Mouse (Mus musculus) gastrocnemius, postnatal 36 days (tissue): Measurements from ENCODE around the gene Cactin. TPM values are rescaled to one million over a fixed set of nuclear protein-coding genes. Genes with fewer than 3 reads are reported as not detected.

Experiments used
- DNase-seq, 2 experiments: peaks; one replicate each; pipeline ENCODE4 v3.0.0; 2022
- intact Hi-C: fragments of 180-260 bp; cut with DNase I; formaldehyde crosslinking; loops from one replicate; pipeline ENCODE4 v1.15.1; 2025
- long read RNA-seq, 2 experiments: library from polyadenylated mRNA; stranded (forward); transcript quantifications; one replicate each; pipeline ENCODE4 v2.0.0; 2021
- total RNA-seq, 2 experiments: library from RNA; stranded (reverse); gene quantifications; 2 replicates each; pipeline ENCODE4 v1.2.3; 2021

Gene Cactin
- total RNA-seq: 10 to 100 TPM in 1 of 2 experiments, 1 to 10 TPM in 1; 7.6 to 10.2 TPM
- long read RNA-seq, experiment 1, partial matches to known transcripts: 6 of 8 reads
- long read RNA-seq, experiment 1, other reads (novel, unspliced or antisense): 0 of 8 reads
- long read RNA-seq, experiment 2, partial matches to known transcripts: 0 of 2 reads
- long read RNA-seq, experiment 2, other reads (novel, unspliced or antisense): 0 of 2 reads

DNA sequence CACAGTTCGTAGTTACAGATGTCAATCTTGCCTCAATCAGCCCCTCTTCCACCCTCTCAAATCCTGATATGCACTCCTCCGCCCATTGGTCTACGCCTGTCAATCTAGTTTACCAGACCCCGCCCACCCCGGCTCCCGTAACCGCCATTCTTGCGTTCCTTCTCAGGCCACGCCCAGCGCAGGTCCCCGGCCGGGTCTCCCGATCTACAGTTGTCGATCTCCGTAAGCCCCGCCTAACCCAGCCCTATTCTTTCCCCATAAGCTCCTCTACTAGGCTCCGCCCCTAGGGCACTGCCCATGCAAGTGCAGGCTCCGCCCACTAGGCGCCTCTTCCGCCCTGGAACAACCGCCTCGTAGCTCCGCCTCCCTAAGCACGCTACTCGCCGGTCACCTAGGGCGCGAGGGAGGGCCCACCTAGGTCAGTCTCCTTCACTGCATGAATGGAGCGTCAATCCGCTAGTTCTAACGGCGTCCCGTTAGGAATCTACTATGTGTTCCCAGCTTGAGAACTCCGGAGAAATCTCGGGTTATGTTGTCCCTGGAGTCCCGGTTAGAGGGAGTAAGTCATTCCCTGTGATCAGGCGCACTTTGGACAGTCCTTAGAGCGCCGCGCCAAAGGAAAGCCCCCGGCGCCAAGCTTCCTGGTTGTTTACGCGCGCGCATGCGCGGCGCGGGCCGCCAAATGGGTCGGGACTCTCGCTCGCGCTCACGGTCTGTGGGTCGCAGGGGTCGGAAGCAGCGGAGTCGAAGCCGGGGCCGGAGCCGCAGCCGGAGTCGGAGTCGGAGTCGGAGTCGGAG lies at the start of gene Cactin:
Gene Cactin, plus strand, starts transcription at position 554 of the 798 bp plus-strand sequence.
- peak; percentile 95 to 99 for DNase-seq
- intact Hi-C loops: loop anchor here (2.0 kb wide), 1 partner anchor 28 kb away; the partner anchor contains the start of gene Pip5k1c

DNA sequence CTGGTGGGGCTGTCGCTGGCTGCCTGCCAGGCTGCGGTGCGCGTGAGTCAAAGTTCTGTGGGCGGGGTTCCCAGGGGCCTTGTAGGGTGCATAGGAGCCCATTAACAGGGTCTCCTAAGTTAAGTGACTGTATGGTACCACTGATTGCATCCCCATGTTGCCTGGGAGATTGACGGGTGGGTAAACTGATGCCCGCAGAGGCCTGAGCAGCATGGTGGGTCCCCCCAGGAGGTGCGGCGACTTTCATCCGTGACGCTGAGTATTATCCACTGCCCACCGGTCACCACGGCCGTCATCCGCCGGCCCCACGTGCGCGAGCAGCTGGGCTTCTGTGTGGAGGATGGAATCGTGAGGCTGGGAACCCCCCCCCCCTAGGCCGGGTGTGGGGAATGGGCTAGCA lies 48.5 kb upstream of the Cactin start:
- intact Hi-C loops: no loop called here

DNA sequence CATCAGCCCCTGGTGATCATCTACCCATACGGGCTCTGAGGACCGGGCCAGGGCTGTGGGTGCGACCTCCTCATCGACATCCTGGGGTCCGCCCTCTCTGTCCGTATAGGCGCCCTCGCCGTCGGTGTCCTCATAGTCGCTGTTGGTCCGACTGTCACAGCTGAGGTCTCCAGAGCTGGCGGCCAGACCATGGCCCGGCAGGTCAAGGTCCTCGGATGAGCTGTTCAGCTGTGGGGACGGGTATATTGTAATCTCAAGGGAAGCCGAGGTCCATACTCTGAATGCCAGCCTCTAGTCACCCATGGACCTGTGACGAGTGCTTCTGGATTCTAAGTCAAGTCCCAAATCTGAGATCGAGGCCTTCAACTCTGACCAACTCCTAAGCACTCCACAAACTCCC lies 47.1 kb upstream of the Cactin start:
- intact Hi-C loops: no loop called here
- DNase-seq: no peak

More for the DNA sequence above, 48.5 kb upstream of the Cactin start:
- no peak for DNase-seq

DNA sequence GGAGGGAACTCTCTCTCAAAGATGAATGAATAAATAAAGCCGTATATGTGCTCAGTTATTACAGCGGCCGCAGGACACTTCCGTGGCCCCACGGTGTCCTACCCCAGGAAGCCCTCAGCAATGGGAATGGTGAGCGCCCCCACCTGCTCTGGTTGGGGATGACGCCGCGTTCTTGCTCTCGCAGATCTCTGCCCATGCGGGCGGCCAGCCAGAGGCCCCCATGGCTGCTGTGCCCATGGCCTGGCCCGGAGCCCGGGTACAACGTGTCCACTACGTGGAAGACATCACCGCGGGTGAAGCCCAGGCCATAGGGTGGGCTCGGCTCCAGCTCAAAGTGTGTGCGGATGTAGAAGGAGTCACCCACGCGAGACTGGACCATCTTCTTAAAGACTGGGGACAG lies 43.2 kb upstream of the Cactin start:
- no peak for DNase-seq
- intact Hi-C loops: no loop called here

DNA sequence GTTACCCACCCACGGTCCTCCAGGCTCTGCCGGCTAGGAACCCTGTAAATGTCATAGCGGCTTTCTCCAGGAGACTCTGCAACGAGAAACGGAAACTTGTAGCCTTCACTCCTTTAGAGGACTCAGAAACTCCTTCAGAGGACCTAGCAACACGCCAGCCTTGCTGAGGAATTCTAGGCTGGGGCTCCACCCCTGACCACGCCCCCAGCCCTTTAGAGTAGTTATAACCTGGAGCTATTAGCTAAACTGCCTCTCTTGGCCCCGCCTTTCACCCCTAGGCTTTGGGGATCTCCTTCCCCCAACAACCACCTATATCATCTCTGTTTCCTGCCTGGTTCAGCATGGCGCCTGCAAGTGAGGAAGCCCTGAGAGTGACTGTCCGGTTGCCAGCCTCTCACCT lies 41.4 kb upstream of the Cactin start:
- DNase-seq: no peak
- intact Hi-C loops: no loop called here

DNA sequence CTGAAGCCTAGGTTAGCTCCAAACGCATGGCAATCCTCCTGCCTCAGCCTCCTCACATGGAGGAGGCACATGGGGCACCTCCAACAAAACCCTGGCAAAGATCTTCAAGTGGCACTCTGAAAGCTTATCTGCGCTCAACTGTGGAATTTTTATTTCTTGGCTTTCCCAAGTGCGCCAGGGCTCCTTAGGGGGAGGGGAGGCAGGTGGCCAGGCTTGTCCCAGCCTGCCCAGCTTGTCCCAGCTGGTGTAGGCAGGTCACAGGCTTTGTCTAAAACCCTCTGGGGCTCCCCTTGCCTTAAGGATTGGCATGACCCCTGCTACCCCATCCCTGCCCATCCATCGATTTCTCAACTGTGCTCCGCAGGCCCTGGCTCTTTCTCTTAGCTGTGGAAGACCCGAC lies 36.7 kb upstream of the Cactin start:
- no peak for DNase-seq
- intact Hi-C loops: no loop called here

DNA sequence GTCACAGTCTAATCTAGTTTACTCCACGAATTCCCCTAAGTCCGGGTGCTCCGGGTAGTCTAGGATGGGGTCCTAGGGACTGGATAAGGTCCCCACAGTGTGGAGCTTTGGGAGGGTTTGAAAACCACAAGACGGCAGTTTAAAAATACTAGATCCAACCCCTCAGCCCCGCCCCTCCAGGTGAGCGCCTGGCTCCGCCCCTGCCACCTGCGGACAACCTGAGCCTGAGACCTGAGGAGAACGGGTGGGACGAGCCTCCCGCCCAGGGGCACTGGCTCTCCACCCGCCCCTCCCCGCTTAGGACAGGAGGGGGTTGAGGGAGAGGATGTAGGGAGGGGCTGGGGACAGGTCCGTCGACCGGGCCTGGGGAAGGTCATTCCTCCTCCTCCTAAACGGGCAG lies 36.2 kb upstream of the Cactin start:
- intact Hi-C loops: loop anchor here (5.0 kb wide), 1 partner anchor 168 kb away; no protein-coding TSS in a partner anchor
- no peak for DNase-seq

DNA sequence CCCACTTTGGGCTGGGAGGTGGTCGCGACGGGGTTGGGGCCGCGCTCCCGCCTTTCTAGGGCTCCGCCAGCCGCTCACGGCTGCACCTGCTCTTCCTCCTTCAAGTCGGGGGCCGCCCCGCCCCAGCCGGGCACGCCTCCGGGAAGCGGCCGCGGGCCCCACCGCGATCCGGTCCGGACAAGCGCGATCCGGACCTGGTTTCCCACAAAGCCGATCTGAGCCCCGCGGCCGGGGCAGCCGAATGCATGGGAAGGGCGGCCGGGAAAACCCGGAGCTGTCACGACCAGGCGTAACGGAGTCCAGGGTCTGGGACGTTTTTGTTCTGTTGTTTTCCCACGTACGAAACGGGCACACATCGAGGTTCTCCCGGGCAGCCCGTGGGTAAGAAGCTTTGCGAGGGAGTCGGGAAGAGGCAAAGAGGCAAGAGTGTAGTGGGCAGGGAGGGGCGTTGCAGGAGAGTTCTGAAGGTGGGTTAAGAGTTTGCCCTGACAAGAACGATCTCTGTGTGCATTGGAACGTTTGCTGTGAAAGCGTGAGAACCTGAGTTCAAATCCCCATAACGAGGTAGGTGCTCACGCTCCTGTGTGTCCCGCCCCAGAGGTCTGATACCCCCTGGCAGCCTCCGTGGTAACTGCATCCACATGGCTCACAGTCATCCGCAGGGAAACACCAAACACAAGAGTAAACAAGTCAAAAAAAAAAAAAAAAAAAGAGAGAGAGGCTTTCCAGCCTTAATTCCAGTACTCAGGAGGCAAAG lies 35.0 kb upstream of the Cactin start:
- intact Hi-C loops: loop anchor here (5.0 kb wide), 1 partner anchor 166 kb away; no protein-coding TSS in a partner anchor
- DNase-seq: peak; percentile 82 to 84

DNA sequence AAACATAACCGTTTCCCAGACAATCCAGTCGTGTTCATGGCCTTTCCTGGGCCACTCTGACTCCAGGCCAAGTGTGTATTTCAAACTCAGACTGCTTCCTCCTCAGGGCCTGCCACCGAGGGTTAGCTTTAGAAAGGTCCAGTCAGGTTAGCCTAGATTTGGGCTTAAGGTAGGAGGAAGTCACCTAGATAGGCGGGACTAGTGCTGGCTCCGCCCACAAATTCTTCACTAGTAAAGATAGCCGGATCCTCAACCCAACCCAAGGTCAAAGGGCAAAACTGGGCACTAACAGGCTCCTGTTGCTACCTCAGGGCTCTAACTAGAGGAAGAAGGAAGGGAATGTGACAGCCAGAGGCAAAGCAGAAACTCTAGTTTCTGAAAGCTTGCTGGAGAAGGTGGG lies 34.3 kb upstream of the Cactin start:
- DNase-seq: no peak
- intact Hi-C loops: loop anchor here (5.0 kb wide), 1 partner anchor 166 kb away; no protein-coding TSS in a partner anchor

DNA sequence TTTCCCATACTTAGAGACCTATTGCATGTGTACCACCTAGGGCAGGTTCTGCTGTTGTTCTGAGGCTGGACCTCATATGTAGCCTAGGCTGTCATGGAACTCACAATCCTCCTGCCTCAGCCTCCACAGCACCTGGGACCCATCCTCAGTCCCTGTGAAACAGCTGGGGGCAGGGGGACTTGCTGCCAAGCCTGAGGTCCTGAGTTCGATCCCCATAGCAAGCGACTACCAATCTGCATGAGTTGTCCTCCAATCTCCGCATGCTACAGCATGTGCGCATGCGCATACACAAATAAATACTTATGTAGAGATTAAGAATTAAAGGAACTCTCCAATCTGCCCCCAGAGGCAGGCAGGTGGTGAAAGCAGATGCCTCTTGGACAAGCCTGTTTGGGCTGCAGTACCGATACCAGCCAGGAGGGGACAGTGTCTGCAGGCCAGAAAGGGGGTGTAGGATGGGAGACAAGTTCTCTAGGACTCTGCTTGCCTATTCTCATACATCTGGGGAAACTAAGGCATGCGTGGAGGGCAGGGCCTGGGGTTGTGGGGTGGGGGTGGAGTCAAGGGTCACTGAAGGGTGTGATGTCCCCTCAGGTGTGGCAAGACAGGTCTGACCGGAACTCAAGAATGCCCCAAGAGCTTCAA lies 33.3 kb upstream of the Cactin start:
- intact Hi-C loops: loop anchor here (2.0 to 5.0 kb wide), 3 partner anchors 17 to 165 kb away; no protein-coding TSS in a partner anchor
- DNase-seq: peak in 1 of 2 experiments; percentile 59

DNA sequence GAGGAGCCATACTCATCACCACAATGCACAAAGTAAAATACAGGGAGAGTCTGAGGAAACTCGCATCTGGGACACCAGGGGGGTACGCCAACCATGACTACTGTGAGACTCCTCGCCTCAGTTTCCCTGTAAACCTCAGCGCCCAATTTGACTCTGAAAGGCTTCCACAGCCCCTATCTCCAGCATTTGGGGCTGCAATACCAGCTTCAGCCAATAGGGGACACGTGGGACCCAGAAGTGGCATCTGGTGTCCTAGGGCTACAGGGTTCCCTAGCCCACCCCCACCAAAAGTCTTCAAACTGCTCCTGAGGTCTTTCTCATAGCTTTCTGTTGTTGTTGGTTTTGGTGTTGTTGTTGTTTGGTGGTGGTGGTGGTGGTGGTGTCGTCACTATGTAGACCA lies 32.3 kb upstream of the Cactin start:
- no peak for DNase-seq
- intact Hi-C loops: loop anchor here (2.0 to 5.0 kb wide), 3 partner anchors 16 to 164 kb away; no protein-coding TSS in a partner anchor

DNA sequence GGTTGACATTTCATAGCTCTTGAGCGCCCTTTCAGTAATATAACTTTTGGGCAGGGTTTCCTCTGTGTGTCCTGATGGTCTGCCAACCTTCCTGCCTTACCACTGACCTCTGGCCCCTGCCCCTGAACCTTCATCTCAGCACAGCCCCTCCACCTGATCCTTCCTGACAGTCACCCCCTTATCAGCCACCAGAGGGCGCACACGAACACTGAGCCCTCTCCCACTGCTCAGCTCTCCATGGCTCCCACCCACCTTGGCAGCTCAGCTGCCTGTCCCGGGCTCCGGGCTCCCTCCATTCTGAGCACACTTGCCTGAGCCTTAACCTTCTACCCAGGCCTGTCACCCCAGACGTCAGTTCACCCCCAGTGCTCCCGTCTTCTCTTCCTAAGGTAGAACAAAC lies 31.6 kb upstream of the Cactin start:
- peak; percentile 56 to 60 for DNase-seq
- intact Hi-C loops: loop anchor here (2.0 to 5.0 kb wide), 3 partner anchors 16 to 163 kb away; no protein-coding TSS in a partner anchor

DNA sequence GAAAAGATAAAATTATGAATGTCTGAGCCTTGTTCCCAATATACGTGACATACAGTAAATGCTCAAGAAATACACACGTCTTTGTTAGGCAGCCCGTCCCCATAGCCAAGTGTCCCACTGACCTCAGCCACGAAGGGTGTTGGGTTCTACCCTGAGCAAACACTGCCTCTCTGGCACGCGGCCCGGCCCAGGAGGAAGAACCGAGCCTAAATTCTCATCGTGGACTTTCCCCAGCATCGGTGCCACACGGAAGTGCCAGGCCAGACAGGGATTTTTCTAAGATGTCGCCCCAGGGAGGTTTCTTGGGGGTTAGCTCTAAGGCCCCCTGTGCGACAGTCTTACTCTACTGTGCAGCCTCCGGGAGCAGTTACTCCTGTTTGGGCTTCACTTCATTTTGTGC lies 31.1 kb upstream of the Cactin start:
- intact Hi-C loops: loop anchor here (2.0 to 5.0 kb wide), 3 partner anchors 15 to 162 kb away; no protein-coding TSS in a partner anchor
- DNase-seq: no peak

DNA sequence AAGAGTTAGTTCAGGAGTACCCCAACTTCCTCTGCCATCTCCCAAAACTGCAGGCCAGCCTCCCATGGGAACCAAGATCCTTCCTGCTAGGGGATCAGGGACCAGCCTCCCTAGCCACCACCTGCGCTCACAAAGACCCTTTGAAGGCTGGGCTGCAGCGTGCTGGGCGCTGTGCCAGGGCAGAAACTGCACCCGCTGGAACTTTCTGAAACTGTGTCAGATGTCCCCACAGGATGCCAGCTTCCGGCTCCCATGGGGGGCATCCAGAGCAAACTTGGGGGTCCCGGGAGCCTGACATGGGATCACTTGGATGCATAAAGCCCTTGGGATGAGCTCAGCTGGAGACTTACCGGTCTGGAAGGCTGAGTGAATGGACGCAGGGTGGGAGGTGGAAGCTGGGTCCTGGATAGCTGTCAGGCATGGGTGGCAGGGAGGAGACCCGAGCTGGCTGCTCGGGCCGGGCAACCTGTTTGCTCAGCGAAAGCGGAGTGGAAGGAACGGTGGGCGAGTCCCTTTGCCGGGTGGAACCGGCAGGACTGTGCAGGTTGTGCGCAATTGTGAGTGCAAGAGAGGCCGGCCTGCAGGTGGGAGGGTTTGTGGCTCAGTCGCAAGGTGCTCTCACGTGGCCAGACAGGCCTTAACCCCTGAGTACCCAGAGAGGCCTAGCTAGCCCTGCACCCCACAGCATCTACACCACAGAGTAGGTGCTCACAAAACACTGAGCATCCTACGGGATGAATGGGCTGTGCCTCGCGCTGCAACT lies 30.0 kb upstream of the Cactin start:
- DNase-seq: no peak
- intact Hi-C loops: no loop called here

DNA sequence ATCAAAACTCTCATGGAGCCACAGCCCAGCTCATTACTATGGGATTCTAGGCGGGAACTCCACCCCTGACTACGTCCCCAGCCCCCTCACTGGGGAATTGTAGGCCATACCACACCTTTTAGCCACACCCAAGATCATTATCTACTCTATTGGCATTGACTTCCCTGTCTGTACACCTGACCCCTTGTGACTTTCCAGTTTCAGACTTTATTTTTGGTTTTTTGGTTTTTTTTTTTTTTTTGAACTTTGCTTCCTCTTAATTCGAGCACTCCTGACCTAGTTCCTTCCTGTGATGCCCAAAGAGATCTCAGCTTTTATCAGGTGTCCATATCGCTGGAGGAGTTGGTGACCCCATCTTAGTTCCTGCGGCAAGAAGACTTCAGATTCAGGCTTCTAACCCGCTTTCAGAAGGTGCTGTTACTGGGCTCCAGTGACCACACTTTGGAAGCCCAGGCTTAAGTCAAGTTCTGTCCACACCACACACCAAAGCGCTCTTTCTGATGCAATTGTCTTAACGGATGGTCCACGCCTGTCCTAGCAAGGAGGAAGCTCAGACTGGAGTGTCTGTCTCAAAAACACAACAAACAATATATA lies 29.3 kb upstream of the Cactin start, which contains the start of gene Tjp3:
Gene Tjp3, minus strand, starts transcription at position 71 of the 594 bp plus-strand sequence.
- intact Hi-C loops: loop anchor here (2.0 kb wide), 1 partner anchor 29 kb away; the partner anchor contains the start of gene Cactin

DNA sequence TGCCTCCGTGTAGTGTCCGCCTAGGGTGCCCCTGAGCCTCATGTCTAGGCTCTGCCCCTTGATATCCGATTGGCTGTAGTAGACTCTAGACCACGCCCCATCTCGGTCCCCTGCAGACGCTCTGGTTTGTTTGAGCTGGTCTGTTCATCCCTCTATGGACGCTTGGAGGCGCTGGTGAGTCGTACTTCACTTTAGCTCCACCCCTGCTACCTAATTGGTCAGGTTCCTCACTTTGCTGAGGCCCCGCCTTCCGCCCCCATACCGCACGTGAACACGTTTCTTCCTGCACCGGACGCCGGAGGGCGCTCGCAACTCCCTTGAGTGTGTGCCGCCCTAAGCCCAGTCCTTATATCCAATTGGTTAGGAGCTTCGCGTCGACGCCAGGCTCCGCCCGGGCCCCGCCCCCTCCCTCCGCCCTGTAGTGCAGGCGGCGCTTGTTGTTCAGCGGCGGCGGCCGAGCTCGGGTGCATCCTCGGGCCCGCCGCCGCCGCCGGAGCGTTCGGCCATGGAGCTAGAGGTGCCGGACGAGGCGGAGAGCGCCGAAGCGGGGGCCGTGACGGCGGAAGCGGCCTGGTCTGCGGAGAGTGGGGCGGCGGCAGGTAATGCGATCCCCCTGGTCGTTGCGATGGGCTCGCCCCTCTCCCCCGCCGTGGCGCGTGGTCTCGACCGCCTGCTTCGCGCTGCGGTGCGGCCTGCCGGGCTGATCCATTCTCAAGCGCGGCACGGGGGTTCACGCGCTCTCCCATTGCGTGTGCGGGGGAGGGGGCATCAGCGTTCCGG lies 28.2 kb upstream of the Cactin start, which contains the start of gene Pip5k1c:
Gene Pip5k1c, plus strand, starts transcription at position 410 of the 780 bp plus-strand sequence.
- intact Hi-C loops: loop anchor here (2.0 kb wide), 1 partner anchor 28 kb away; the partner anchor contains the start of gene Cactin
- DNase-seq: peak; percentile 98 to 99

More for the DNA sequence above, 29.3 kb upstream of the Cactin start, which contains the start of gene Tjp3:
- DNase-seq: no peak

DNA sequence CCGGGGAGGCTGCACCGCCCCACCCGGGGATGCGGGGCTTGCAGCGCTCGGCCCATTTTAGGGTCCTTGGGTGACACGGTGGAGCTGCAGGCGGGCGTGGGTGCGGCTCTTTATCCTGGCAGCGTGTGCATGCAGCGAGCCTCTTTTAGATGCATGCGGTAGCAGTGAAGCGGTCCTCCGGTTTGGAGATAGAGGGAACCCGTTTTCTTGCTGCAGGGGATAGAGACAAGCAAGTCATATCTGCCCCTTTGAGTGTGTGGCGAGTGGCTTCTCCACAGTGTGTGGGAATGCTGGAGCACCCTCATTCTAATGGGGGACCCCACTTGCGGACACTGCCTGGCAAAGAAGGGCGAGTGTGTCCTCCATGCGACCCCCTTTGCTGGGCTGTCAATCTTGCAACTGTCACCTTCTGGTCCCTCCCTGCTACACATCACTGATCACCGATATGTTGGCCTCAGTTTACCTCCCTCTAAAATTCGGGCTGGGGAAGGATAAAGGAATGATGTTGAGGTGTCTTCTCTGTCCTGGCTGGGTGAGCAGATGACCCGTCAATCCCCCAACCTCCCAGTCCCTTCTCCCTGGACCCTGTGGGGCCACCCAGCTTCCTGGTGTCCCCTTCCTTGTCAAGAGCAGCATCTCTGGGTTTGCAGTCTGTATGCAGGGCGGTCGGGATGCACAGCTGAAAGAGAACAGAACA lies 27.4 kb upstream of the Cactin start:
- DNase-seq: no peak
- intact Hi-C loops: loop anchor here (2.0 kb wide), 1 partner anchor 27 kb away; the partner anchor contains the start of gene Cactin
